Mouse (Mus musculus): ENCODE data around the gene Sh2d2a. TPM values are rescaled to one million over a fixed set of nuclear protein-coding genes. Genes with fewer than 3 reads are reported as not detected.
"Not testable (repeated sequence)": the region's sequence is repeated elsewhere in the genome, so short reads cannot be mapped to it uniquely, and the experiment has no call there.

Gene Sh2d2a
- polyA plus RNA-seq, 1 experiment from 2014 or later: 0.04 TPM

GRCm38 (mm10) chr3:87859813-87860212 is 13.3 kb downstream of the Sh2d2a start:
- WGBS (ENCODE audit: insufficient replicate concordance): 51% methylated on average over 3 of the region's 3 CpGs
- H3K4me2 ChIP-seq: no peak overlapping the region

GRCm38 (mm10) chr3:87864111-87864510 is 17.6 kb downstream of the Sh2d2a start:
- H3K4me1 ChIP-seq; H3K27me3 ChIP-seq (replicated peaks); H3K4me2 ChIP-seq; H3K9ac ChIP-seq; ATAC-seq; H3K9me3 ChIP-seq (replicated peaks); H3K4me3 ChIP-seq; H3K27ac ChIP-seq: not testable (repeated sequence)
- H3K36me3 ChIP-seq: peaks cover 96% of the 10 kb centered on the region
- WGBS (ENCODE audit: insufficient replicate concordance): 88% methylated on average over 4 of the region's 4 CpGs

More at GRCm38 (mm10) chr3:87859813-87860212, 13.3 kb downstream of the Sh2d2a start:
- 0 out of 2 replicates have a peak, but pooled peaks have one; percentile 40 for ATAC-seq
- Histone ChIP-seq H3K27ac (no peak overlapping the region), H3K27me3 (replicated peaks) (no peaks in the 10 kb centered on the region), H3K4me3 (no peak overlapping the region), H3K36me3 (peaks cover 85% of the 10 kb centered on the region), H3K9me3 (replicated peaks) (no peaks in the 10 kb centered on the region), H3K9ac (no peak overlapping the region), H3K4me1 (peaks cover 4% of the 10 kb centered on the region; the same call in 1 of the 2 replicates)

- Histone ChIP-seq H3K9ac (no peak overlapping the region), H3K4me3 (no peak overlapping the region), H3K4me2 (no peak overlapping the region), H3K4me1 (peaks cover 5% of the 10 kb centered on the region), H3K27me3 (replicated peaks) (no peaks in the 10 kb centered on the region), H3K27ac (no peak overlapping the region), H3K9me3 (replicated peaks) (no peaks in the 10 kb centered on the region), H3K36me3 (peaks cover 91% of the 10 kb centered on the region)
- WGBS (ENCODE audit: insufficient replicate concordance): 86% methylated on average over 4 of the region's 4 CpGs
- ATAC-seq: no peak
Observed at GRCm38 (mm10) chr3:87877730-87878129, 31.2 kb downstream of the Sh2d2a start.

- peak overlapping the region; percentile 95 for H3K4me3 ChIP-seq
- no peak for ATAC-seq
- peak overlapping the region; percentile 91 for H3K27ac ChIP-seq
- H3K4me1 ChIP-seq: peaks cover 28% of the 10 kb centered on the region
- 2% methylated on average over 3 of the region's 3 CpGs for WGBS (ENCODE audit: insufficient replicate concordance)
- H3K36me3 ChIP-seq: peaks cover 34% of the 10 kb centered on the region
- H3K9me3 ChIP-seq (replicated peaks): peaks cover 6% of the 10 kb centered on the region; the same call in 1 of the 2 replicates
- H3K9ac ChIP-seq: peak overlapping the region; percentile 97
- peak overlapping the region; percentile 77 for H3K4me2 ChIP-seq
- no peaks in the 10 kb centered on the region for H3K27me3 ChIP-seq (replicated peaks)
Observed at GRCm38 (mm10) chr3:87884291-87884690, 37.7 kb downstream of the Sh2d2a start.

- no peaks in the 10 kb centered on the region for H3K27me3 ChIP-seq (replicated peaks)
- WGBS (ENCODE audit: insufficient replicate concordance): under 1% methylated on average over 26 of the region's 28 CpGs
- H3K27ac ChIP-seq: peak overlapping the region; percentile 91
- H3K9ac ChIP-seq: peak overlapping the region; percentile 97
- H3K4me1 ChIP-seq: peaks cover 28% of the 10 kb centered on the region
- peaks cover 30% of the 10 kb centered on the region for H3K36me3 ChIP-seq
- peak overlapping the region; percentile 95 for H3K4me3 ChIP-seq
- peak overlapping the region; percentile 77 for H3K4me2 ChIP-seq
- ATAC-seq: peak; percentile 1; the same call in 1 of the 2 replicates
- H3K9me3 ChIP-seq (replicated peaks): peaks cover 6% of the 10 kb centered on the region; the same call in 1 of the 2 replicates
Observed at GRCm38 (mm10) chr3:87884708-87885251, 38.2 kb downstream of the Sh2d2a start.

GRCm38 (mm10) chr3:87885281-87886003 is 38.9 kb downstream of the Sh2d2a start, which contains the start of gene Prcc:
Gene Prcc (minus strand): TSS chr3:87885608.
- Histone ChIP-seq H3K9me3 (replicated peaks) (peaks cover 6% of the 10 kb centered on the region; the same call in 1 of the 2 replicates), H3K36me3 (peaks cover 23% of the 10 kb centered on the region), H3K27me3 (replicated peaks) (no peaks in the 10 kb centered on the region), H3K4me3 (peak within 1 kb of the TSS; percentile 95), H3K9ac (peak within 1 kb of the TSS; percentile 97), H3K4me1 (peaks cover 28% of the 10 kb centered on the region), H3K27ac (peak within 1 kb of the TSS; percentile 91), H3K4me2 (peak within 1 kb of the TSS; percentile 77)
- peak; percentile 96 for ATAC-seq
- 1% methylated on average over 33 of the region's 33 CpGs for WGBS (ENCODE audit: insufficient replicate concordance)

- Histone ChIP-seq H3K27me3 (replicated peaks) (no peaks in the 10 kb centered on the region), H3K4me3 (peak overlapping the region; percentile 95), H3K4me1 (peaks cover 28% of the 10 kb centered on the region), H3K36me3 (peaks cover 18% of the 10 kb centered on the region), H3K9me3 (replicated peaks) (peaks cover 6% of the 10 kb centered on the region; the same call in 1 of the 2 replicates), H3K4me2 (peak overlapping the region; percentile 77), H3K9ac (peak overlapping the region; percentile 56; the same call in 1 of the 2 replicates), H3K27ac (peak overlapping the region; percentile 91)
- WGBS (ENCODE audit: insufficient replicate concordance): 8% methylated on average over 10 of the region's 10 CpGs
- peak; percentile 4; the same call in 1 of the 2 replicates for ATAC-seq
Observed at GRCm38 (mm10) chr3:87886004-87886365, 39.4 kb downstream of the Sh2d2a start.

- peak overlapping the region; percentile 77 for H3K4me2 ChIP-seq
- H3K9ac ChIP-seq: peak overlapping the region; percentile 56; the same call in 1 of the 2 replicates
- H3K27ac ChIP-seq: peak overlapping the region; percentile 64
- H3K36me3 ChIP-seq: peaks cover 14% of the 10 kb centered on the region
- peak overlapping the region; percentile 95 for H3K4me3 ChIP-seq
- H3K9me3 ChIP-seq (replicated peaks): peaks cover 6% of the 10 kb centered on the region; the same call in 1 of the 2 replicates
- no peaks in the 10 kb centered on the region for H3K27me3 ChIP-seq (replicated peaks)
- H3K4me1 ChIP-seq: peaks cover 28% of the 10 kb centered on the region
- WGBS (ENCODE audit: insufficient replicate concordance): 82% methylated on average over 6 of the region's 6 CpGs
- ATAC-seq: no peak
Observed at GRCm38 (mm10) chr3:87886416-87886815, 39.9 kb downstream of the Sh2d2a start.

- H3K4me1 ChIP-seq: peaks cover 25% of the 10 kb centered on the region
- H3K36me3 ChIP-seq; H3K27me3 ChIP-seq (replicated peaks); H3K9me3 ChIP-seq (replicated peaks); H3K9ac ChIP-seq; ATAC-seq; H3K27ac ChIP-seq; H3K4me2 ChIP-seq; H3K4me3 ChIP-seq: not testable (repeated sequence)
- WGBS (ENCODE audit: insufficient replicate concordance): 73% methylated on average over 4 of the region's 4 CpGs
Observed at GRCm38 (mm10) chr3:87887400-87887799, 40.8 kb downstream of the Sh2d2a start.

- H3K36me3 ChIP-seq: 0 out of 2 replicates have a peak, but pooled peaks cover 2% of the 10 kb centered on the region
- WGBS (ENCODE audit: insufficient replicate concordance): 79% methylated on average over 3 of the region's 3 CpGs
- H3K9me3 ChIP-seq (replicated peaks): peaks cover 6% of the 10 kb centered on the region; the same call in 1 of the 2 replicates
- no peaks in the 10 kb centered on the region for H3K27me3 ChIP-seq (replicated peaks)
- no peak overlapping the region for H3K9ac ChIP-seq
- no peak overlapping the region for H3K4me3 ChIP-seq
- no peak overlapping the region for H3K27ac ChIP-seq
- no peak for ATAC-seq
- H3K4me1 ChIP-seq: peaks cover 19% of the 10 kb centered on the region
- H3K4me2 ChIP-seq: no peak overlapping the region
Observed at GRCm38 (mm10) chr3:87891481-87891880, 44.9 kb downstream of the Sh2d2a start.

GRCm38 (mm10) chr3:87893367-87893905 is 46.9 kb downstream of the Sh2d2a start:
- H3K9ac ChIP-seq: 0 out of 2 replicates have a peak overlapping the region, but pooled peaks have one; percentile 3
- 74% methylated on average over 3 of the region's 3 CpGs for WGBS (ENCODE audit: insufficient replicate concordance)
- H3K4me1 ChIP-seq: peaks cover 16% of the 10 kb centered on the region
- ATAC-seq: peak; percentile 63
- H3K27ac ChIP-seq: peak overlapping the region; percentile 52
- no peaks in the 10 kb centered on the region for H3K36me3 ChIP-seq
- no peak overlapping the region for H3K4me3 ChIP-seq
- 0 out of 2 replicates have a peak, but pooled peaks cover under 1% of the 10 kb centered on the region for H3K9me3 ChIP-seq (replicated peaks)
- no peak overlapping the region for H3K4me2 ChIP-seq
- H3K27me3 ChIP-seq (replicated peaks): no peaks in the 10 kb centered on the region

GRCm38 (mm10) chr3:87899266-87899665 is 52.7 kb downstream of the Sh2d2a start:
- Histone ChIP-seq H3K4me2 (peak overlapping the region; percentile 72; the same call in 1 of the 2 replicates), H3K9ac (no peak overlapping the region), H3K4me3 (no peak overlapping the region), H3K4me1 (peaks cover 47% of the 10 kb centered on the region), H3K27me3 (replicated peaks) (no peaks in the 10 kb centered on the region), H3K9me3 (replicated peaks) (no peaks in the 10 kb centered on the region), H3K27ac (peak overlapping the region; percentile 31; the same call in 1 of the 2 replicates), H3K36me3 (no peaks in the 10 kb centered on the region)
- WGBS (ENCODE audit: insufficient replicate concordance): 76% methylated on average over 3 of the region's 3 CpGs
- ATAC-seq: no peak
